Mouse (Mus musculus) midbrain, postnatal 0 days (tissue): ENCODE data around the gene Klk1b4. TPM values are rescaled to one million over a fixed set of nuclear protein-coding genes. Genes with fewer than 3 reads are reported as not detected.

Experiments
- ATAC-seq: fragments of 200-750 bp; cut with Nextera tagmentation; 2 replicates; pipeline ENCODE4 v1.8.0; 2017; ENCODE audit warnings: moderate number of reproducible peaks, mild to moderate bottlenecking, moderate TSS enrichment, moderate library complexity; ENCODE audit not compliant: low FRiP score
- DNase-seq: peaks from one replicate; pipeline ENCODE4 v3.0.0-alpha.2; 2015; ENCODE audit warnings: low spot score
- H3K27ac ChIP-seq: fragments of 300-500 bp; sonication (generic); 2 replicates; pipeline ENCODE4 v1.5.1; 2014; ENCODE audit warnings: low read depth, mild to moderate bottlenecking, low read length, mixed read lengths
- H3K27me3 ChIP-seq: fragments of 300-500 bp; sonication (generic); 2 replicates; pipeline ENCODE4 v1.6.1; 2014; ENCODE audit warnings: low read length, control low read depth, mixed read lengths; ENCODE audit not compliant: insufficient read depth
- H3K36me3 ChIP-seq: fragments of 300-500 bp; sonication (generic); 2 replicates; pipeline ENCODE4 v1.6.1; 2014; ENCODE audit warnings: low read length, control low read depth, mixed read lengths; ENCODE audit not compliant: insufficient read depth
- H3K4me1 ChIP-seq: fragments of 300-500 bp; sonication (generic); 2 replicates; pipeline ENCODE4 v1.6.1; 2014; ENCODE audit warnings: mild to moderate bottlenecking, control low read depth, antibody characterized with exemption, low read length, mixed read lengths; ENCODE audit not compliant: insufficient read depth
- H3K4me2 ChIP-seq: fragments of 300-500 bp; sonication (generic); 2 replicates; pipeline ENCODE4 v1.6.1; 2014; ENCODE audit warnings: low read depth, mild to moderate bottlenecking, low read length, mixed read lengths; ENCODE audit not compliant: poor library complexity, severe bottlenecking
- H3K4me3 ChIP-seq: fragments of 300-500 bp; sonication (generic); 2 replicates; pipeline ENCODE4 v1.5.1; 2014; ENCODE audit warnings: low read depth, mild to moderate bottlenecking, low read length, moderate library complexity
- H3K9ac ChIP-seq: fragments of 300-500 bp; sonication (generic); replicated peaks from 2 replicates; pipeline ENCODE4 v1.6.1; 2014; ENCODE audit warnings: mild to moderate bottlenecking, low read length, moderate library complexity, mixed read lengths; ENCODE audit not compliant: poor library complexity, severe bottlenecking
- H3K9me3 ChIP-seq: fragments of 300-500 bp; sonication (generic); 2 replicates; pipeline ENCODE4 v1.6.1; 2016; ENCODE audit warnings: low read length, control low read depth
- CTCF ChIP-seq: IDR thresholded peaks from 2 replicates; pipeline ENCODE4 v1.5.1; 2016; ENCODE audit warnings: antibody characterized with exemption, mild to moderate bottlenecking
- WGBS: fragments of 180-500 bp; shearing (Covaris S2); extraction: QIAGEN DNeasy Blood & Tissue Kit; methylation state at CpG from one replicate; pipeline ENCODE4 v1.1.7; 2014; 5-methylcytosine and 5-hydroxymethylcytosine counted together
- polyA plus RNA-seq: library from polyadenylated mRNA; unstranded; fragments of >200 nt; fragmentation: Nextera tagmentation; extraction: Ambion mirVana; gene quantifications from 2 replicates; pipeline ENCODE4 v1.2.1, GENCODE M21; 2015
- total RNA-seq: library from RNA; depleted of rRNA; stranded (reverse); fragments of >200 nt; gene quantifications from 2 replicates; pipeline ENCODE4 v1.2.3, GENCODE M21; 2014; rRNA removed

Klk1b4 gene
- total and polyA plus RNA-seq, 2 experiments from 2014 or later = not detected

- no peak for DNase-seq
- no peak for TF ChIP-seq CTCF
- no peaks in the 10 kb centered on the region for H3K36me3 ChIP-seq
- no peak overlapping the region for H3K4me2 ChIP-seq
- H3K4me3 ChIP-seq = no peak overlapping the region
- 71% methylated on average over 6 of the region's 6 CpGs for WGBS
- H3K9me3 ChIP-seq = no peaks in the 10 kb centered on the region
- no peaks in the 10 kb centered on the region; the same call in 1 of the 2 replicates for H3K4me1 ChIP-seq
- H3K27me3 ChIP-seq = no peaks in the 10 kb centered on the region
- H3K27ac ChIP-seq = no peak overlapping the region
- no peak for ATAC-seq
- H3K9ac ChIP-seq = no peak overlapping the region
Measured at GRCm38 (mm10) chr7:44260410-44260809, 53.2 kb downstream of the Klk1b4 start.

GRCm38 (mm10) chr7:44261147-44261546, 53.9 kb downstream of the Klk1b4 start, which contains the start of gene Gm15517:
TSS of gene Gm15517 (plus strand) at chr7:44261447.
- H3K4me3 ChIP-seq = no peak within 1 kb of the TSS
- DNase-seq (no peak), ATAC-seq (no peak)
- no peaks in the 10 kb centered on the region; the same call in 1 of the 2 replicates for H3K4me1 ChIP-seq
- TF ChIP-seq CTCF = no peak
- no peak within 1 kb of the TSS for H3K4me2 ChIP-seq
- no peaks in the 10 kb centered on the region for H3K27me3 ChIP-seq
- no peak within 1 kb of the TSS for H3K9ac ChIP-seq
- 37% methylated on average over 5 of the region's 5 CpGs for WGBS
- no peaks in the 10 kb centered on the region for H3K36me3 ChIP-seq
- no peaks in the 10 kb centered on the region for H3K9me3 ChIP-seq
- no peak within 1 kb of the TSS for H3K27ac ChIP-seq

Other genes starting within 250 kb of the Klk1b4 start
- gene Klk1b1, start 240.7 kb upstream of the Klk1b4 start, total RNA-seq = not detected in 2 replicates
- gene Klk1b1, start 240.7 kb upstream of the Klk1b4 start, polyA plus RNA-seq = not detected in 2 replicates
- gene Klk1b9, start 231.4 kb upstream of the Klk1b4 start, total RNA-seq = not detected in 2 replicates
- not detected in 2 replicates for gene Klk1b9, start 231.4 kb upstream of the Klk1b4 start, polyA plus RNA-seq
- not detected in 2 replicates for gene Klk1b11, start 211.6 kb upstream of the Klk1b4 start, total RNA-seq
- gene Klk1b11, start 211.6 kb upstream of the Klk1b4 start, polyA plus RNA-seq = not detected in 2 replicates
- not detected in 2 replicates for gene Klk1b26, start 195.3 kb upstream of the Klk1b4 start, total RNA-seq
- gene Klk1b26, start 195.3 kb upstream of the Klk1b4 start, polyA plus RNA-seq = not detected in 2 replicates
- gene Klk1b27, start 155.1 kb upstream of the Klk1b4 start, total RNA-seq = not detected in 2 replicates
- gene Klk1b27, start 155.1 kb upstream of the Klk1b4 start, polyA plus RNA-seq = not detected in 2 replicates
- not detected in 2 replicates for gene Klk1b21, start 105.1 kb upstream of the Klk1b4 start, total RNA-seq
- gene Klk1b21, start 105.1 kb upstream of the Klk1b4 start, polyA plus RNA-seq = not detected in 2 replicates
- gene Klk1b22, start 94.8 kb upstream of the Klk1b4 start, total RNA-seq = not detected in 2 replicates
- not detected in 2 replicates for gene Klk1b22, start 94.8 kb upstream of the Klk1b4 start, polyA plus RNA-seq
- gene Klk1b16, start 70.7 kb upstream of the Klk1b4 start, total RNA-seq = not detected in 2 replicates
- not detected in 2 replicates for gene Klk1b16, start 70.7 kb upstream of the Klk1b4 start, polyA plus RNA-seq
- not detected in 2 replicates for gene Klk1b24, start 19.2 kb upstream of the Klk1b4 start, total RNA-seq
- not detected in 2 replicates for gene Klk1b24, start 19.2 kb upstream of the Klk1b4 start, polyA plus RNA-seq
- not detected in 2 replicates for gene Klk1b3, start 9.2 kb upstream of the Klk1b4 start, total RNA-seq
- not detected in 2 replicates for gene Klk1b3, start 9.2 kb upstream of the Klk1b4 start, polyA plus RNA-seq
- gene Klk1b5, start 8.5 kb downstream of the Klk1b4 start, total RNA-seq = not detected in 2 replicates
- gene Klk1b5, start 8.5 kb downstream of the Klk1b4 start, polyA plus RNA-seq = not detected in 2 replicates
- gene Klk1, start 17.9 kb downstream of the Klk1b4 start, total RNA-seq = not detected in 2 replicates
- not detected in 2 replicates for gene Klk1, start 17.9 kb downstream of the Klk1b4 start, polyA plus RNA-seq
- gene Gm36864, start 28.7 kb downstream of the Klk1b4 start, total RNA-seq = not detected in 2 replicates
- not detected in 2 replicates for gene Gm36864, start 28.7 kb downstream of the Klk1b4 start, polyA plus RNA-seq
- gene 1700028J19Rik, start 39.3 kb downstream of the Klk1b4 start, total RNA-seq = 0.38 and 0.88 TPM in 2 replicates
- gene 1700028J19Rik, start 39.3 kb downstream of the Klk1b4 start, polyA plus RNA-seq = 1.6 and 2.2 TPM in 2 replicates
- 329 and 379 TPM in 2 replicates for gene 2410002F23Rik, start 39.3 kb downstream of the Klk1b4 start, total RNA-seq
- gene 2410002F23Rik, start 39.3 kb downstream of the Klk1b4 start, polyA plus RNA-seq = 279 and 286 TPM in 2 replicates
- not detected in 2 replicates for gene Acp4, start 49.9 kb downstream of the Klk1b4 start, total RNA-seq
- gene Acp4, start 49.9 kb downstream of the Klk1b4 start, polyA plus RNA-seq = not detected in 2 replicates
- not detected in 2 replicates for gene Gm15517, start 54.0 kb downstream of the Klk1b4 start, total RNA-seq
- gene Gm15517, start 54.0 kb downstream of the Klk1b4 start, polyA plus RNA-seq = not detected in 2 replicates
- gene Clec11a, start 99.5 kb downstream of the Klk1b4 start, total RNA-seq = 3.2 and 3.9 TPM in 2 replicates
- gene Clec11a, start 99.5 kb downstream of the Klk1b4 start, polyA plus RNA-seq = 3.5 and 3.8 TPM in 2 replicates
- 48.1 and 60.3 TPM in 2 replicates for gene Shank1, start 102.8 kb downstream of the Klk1b4 start, total RNA-seq
- 33.9 and 39.2 TPM in 2 replicates for gene Shank1, start 102.8 kb downstream of the Klk1b4 start, polyA plus RNA-seq
- gene Syt3, start 176.7 kb downstream of the Klk1b4 start, total RNA-seq = 119 and 144 TPM in 2 replicates
- gene Syt3, start 176.7 kb downstream of the Klk1b4 start, polyA plus RNA-seq = 88.4 and 96.7 TPM in 2 replicates
- gene 1700008O03Rik, start 178.4 kb downstream of the Klk1b4 start, total RNA-seq = 0.38 and 1.4 TPM in 2 replicates
- gene 1700008O03Rik, start 178.4 kb downstream of the Klk1b4 start, polyA plus RNA-seq = 3.8 and 5.2 TPM in 2 replicates
- gene Lrrc4b, start 221.6 kb downstream of the Klk1b4 start, total RNA-seq = 589 and 657 TPM in 2 replicates
- 24.2 and 26.9 TPM in 2 replicates for gene Lrrc4b, start 221.6 kb downstream of the Klk1b4 start, polyA plus RNA-seq